Mouse (Mus musculus): ENCODE measurements around the gene Sirt7.

Sirt7 gene

GRCm38 (mm10) chr11:120616617-120617294 is 8.3 kb downstream of the Sirt7 start:
- CTCF ChIA-PET: interaction anchor here in 2 of 4 experiments (0.6 to 1.8 kb wide), 6 partner anchors 16 to 625 kb away, joined by 3 to 4 read pairs (median 3); no protein-coding TSS in a partner anchor

DNA sequence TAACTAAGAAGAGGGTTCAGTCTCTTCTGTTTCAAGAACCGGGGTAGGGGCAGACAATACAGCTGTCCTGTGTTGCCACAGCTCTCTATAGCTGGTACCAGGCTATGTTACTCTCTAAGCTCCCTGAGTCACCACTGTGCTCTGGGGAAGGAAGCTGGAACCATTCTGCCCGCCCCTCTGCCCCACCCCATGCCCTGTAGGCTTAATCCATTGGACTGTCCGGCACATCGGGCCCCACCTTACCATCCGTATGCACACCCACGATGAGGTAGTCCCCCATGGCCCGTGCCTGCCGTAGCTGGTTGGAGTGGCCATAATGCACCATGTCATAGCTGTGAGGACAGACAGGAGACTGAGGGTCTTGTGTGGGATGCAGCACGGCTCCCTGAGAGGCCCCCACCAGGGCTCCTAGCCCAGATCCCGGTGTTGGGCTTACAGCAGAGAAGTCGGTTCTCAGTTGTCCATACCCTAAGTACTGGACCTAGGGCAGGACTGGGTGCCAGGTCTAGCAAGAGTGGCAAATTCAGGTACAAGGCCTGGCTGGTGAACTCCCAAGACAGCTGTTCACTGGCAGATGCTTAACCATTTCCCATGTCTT is 9.3 kb downstream of the Sirt7 start:
- ChIA-PET CTCF (interaction anchor here in 2 of 4 experiments (0.6 to 1.1 kb wide), 5 partner anchors 15 to 438 kb away, joined by 3 to 5 read pairs (median 3); no protein-coding TSS in a partner anchor), POLR2A (interaction anchor here in 3 of 4 experiments (0.7 to 28.4 kb wide), 25 partner anchors 7 to 185 kb away, joined by 3 to 947 read pairs (median 4); partner anchors contain the start of genes Mafg (in 2 of the 3), P4hb (in 2 of the 3), Pycr1 (in 2 of the 3) and Sirt7 (in 2 of the 3))

More at GRCm38 (mm10) chr11:120616617-120617294, 8.3 kb downstream of the Sirt7 start:
- POLR2A ChIA-PET: interaction anchor here in 3 of 4 experiments (0.5 to 28.4 kb wide), 34 partner anchors 8 to 184 kb away, joined by 3 to 947 read pairs (median 4); partner anchors contain the start of genes Alyref (in 2 of the 3), Mafg (in 2 of the 3), Npb (in 2 of the 3) and P4hb (in 2 of the 3)

DNA sequence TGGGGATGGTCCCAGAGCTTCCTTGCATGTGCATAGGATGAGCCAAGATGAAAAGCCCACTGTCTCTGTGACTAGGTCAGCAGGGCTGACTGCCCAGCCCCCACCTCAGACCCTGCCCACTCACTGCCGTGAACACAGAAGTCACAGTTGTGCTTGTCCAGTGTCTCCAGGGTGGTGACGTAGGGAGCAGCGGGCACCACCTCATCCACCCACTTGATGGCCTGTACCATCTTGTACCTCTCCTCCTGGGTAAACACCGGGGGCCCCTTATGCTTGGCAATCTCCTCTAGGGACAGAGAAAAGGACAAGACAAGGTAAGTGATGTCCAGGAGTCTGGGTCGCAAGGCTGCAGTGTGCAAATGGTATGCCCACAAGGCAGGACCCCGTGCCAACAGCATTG is 9.9 kb downstream of the Sirt7 start:
- POLR2A ChIA-PET: interaction anchor here in 3 of 4 experiments (0.7 to 28.4 kb wide), 8 partner anchors 9 to 375 kb away, joined by 3 to 947 read pairs (median 5); partner anchors contain the start of genes Mafg (in 2 of the 3), Myadml2 (in 1 of the 3), Pycr1 (in 1 of the 3) and Sirt7 (in 1 of the 3)
- CTCF ChIA-PET: interaction anchor here in 1 of 4 experiments (0.6 kb wide), 2 partner anchors 38 to 438 kb away, joined by 3 read pairs; no protein-coding TSS in a partner anchor

DNA sequence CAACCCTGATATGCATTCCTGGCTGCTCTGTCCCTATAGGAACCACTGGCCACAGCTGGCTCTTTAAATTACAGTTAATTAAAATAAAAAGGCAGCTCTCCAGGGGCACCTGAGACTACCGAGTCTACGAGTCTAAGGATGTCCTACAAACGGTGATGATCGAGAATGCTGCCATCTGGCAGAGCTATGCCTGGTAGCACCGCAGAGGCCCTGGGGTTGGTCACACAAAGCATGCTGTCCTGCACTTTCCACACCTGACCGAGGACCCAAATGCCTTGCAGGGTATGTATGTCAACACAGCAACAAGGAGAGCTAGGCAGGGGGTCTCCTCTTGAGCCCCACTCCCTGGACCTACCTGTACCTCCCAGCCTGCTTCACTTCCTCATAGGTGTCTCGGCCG is 11.1 kb downstream of the Sirt7 start:
- ChIA-PET CTCF (interaction anchor here in 2 of 4 experiments (0.7 to 3.3 kb wide), 7 partner anchors 10 to 125 kb away, joined by 3 to 19 read pairs (median 9); partner anchors contain the start of gene Sirt7 (in 1 of the 2)), POLR2A (interaction anchor here in 2 of 4 experiments (0.6 to 28.4 kb wide), 11 partner anchors 10 to 52 kb away, joined by 3 to 947 read pairs (median 4); partner anchors contain the start of genes Mafg (in 1 of the 2), Myadml2 (in 1 of the 2), P4hb (in 1 of the 2) and Pycr1 (in 1 of the 2))

DNA sequence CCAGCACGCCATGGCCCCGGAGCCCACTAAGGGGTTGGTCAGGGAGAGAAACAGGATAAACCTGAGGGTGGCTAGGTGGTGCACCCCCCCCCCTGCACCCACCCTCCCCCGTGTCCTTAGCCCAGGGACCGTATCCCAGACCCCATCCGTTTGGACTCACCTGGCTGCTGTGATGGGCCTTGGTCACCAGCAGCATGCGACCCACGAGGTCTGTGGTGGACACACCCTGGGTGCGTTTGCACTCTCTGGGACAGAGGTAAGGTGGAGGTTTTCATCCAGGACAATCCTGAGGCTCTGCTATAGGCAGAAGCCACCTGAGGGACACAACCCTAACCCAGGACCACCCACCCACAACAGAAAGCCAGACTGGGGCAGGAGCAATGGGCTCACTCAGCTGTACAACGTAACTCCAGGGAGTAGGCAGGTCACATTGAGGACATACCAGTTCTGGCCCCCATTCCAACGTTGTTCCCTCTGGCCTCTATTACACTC is 11.5 kb downstream of the Sirt7 start:
- CTCF ChIA-PET: interaction anchor here in 2 of 4 experiments (0.8 to 3.3 kb wide), 8 partner anchors 8 to 124 kb away, joined by 3 to 19 read pairs (median 6); partner anchors contain the start of gene Sirt7 (in 1 of the 2)

GRCm38 (mm10) chr11:120612763-120613162 is 12.3 kb downstream of the Sirt7 start:
- CTCF ChIA-PET: interaction anchor here (0.5 to 3.3 kb wide), 38 partner anchors 9 to 237 kb away, joined by 3 to 19 read pairs (median 4); partner anchors contain the start of genes Sirt7 (in 2 of the 4), Cenpx (in 1 of the 4), Lrrc45 (in 1 of the 4) and Mafg (in 1 of the 4)
- POLR2A ChIA-PET: interaction anchor here (0.5 to 28.4 kb wide), 31 partner anchors 9 to 241 kb away, joined by 3 to 947 read pairs (median 4); partner anchors contain the start of genes Pycr1 (in 2 of the 4), Sirt7 (in 2 of the 4), Alyref (in 1 of the 4) and Anapc11 (in 1 of the 4)

More for the DNA sequence above, 11.5 kb downstream of the Sirt7 start:
- POLR2A ChIA-PET: interaction anchor here in 3 of 4 experiments (1.1 to 28.4 kb wide), 14 partner anchors 11 to 122 kb away, joined by 3 to 947 read pairs (median 4); partner anchors contain the start of genes Mafg (in 1 of the 3), Myadml2 (in 1 of the 3), P4hb (in 1 of the 3) and Pycr1 (in 1 of the 3)

GRCm38 (mm10) chr11:120610477-120611046 is 14.5 kb downstream of the Sirt7 start:
- CTCF ChIA-PET: interaction anchor here in 3 of 4 experiments (0.5 to 2.6 kb wide), 7 partner anchors 20 to 852 kb away, joined by 4 to 19 read pairs (median 6); partner anchors contain the start of genes Rac3 (in 2 of the 3), Cenpx (in 1 of the 3) and Lrrc45 (in 1 of the 3)

GRCm38 (mm10) chr11:120609250-120609649 is 15.8 kb downstream of the Sirt7 start:
- ChIA-PET CTCF (interaction anchor here in 3 of 4 experiments (0.6 to 2.6 kb wide), 26 partner anchors 12 to 255 kb away, joined by 3 to 19 read pairs (median 5); partner anchors contain the start of genes Rac3 (in 2 of the 3), Cenpx (in 1 of the 3), Dcxr (in 1 of the 3) and Lrrc45 (in 1 of the 3)), POLR2A (interaction anchor here (0.5 to 28.4 kb wide), 92 partner anchors 8 to 537 kb away, joined by 3 to 947 read pairs (median 4); partner anchors contain the start of genes Mafg (in 4 of the 4), P4hb (in 4 of the 4), Alyref (in 3 of the 4) and Anapc11 (in 3 of the 4))

More at GRCm38 (mm10) chr11:120610477-120611046, 14.5 kb downstream of the Sirt7 start:
- POLR2A ChIA-PET: interaction anchor here in 3 of 4 experiments (0.9 to 28.4 kb wide), 34 partner anchors 7 to 536 kb away, joined by 3 to 947 read pairs (median 10); partner anchors contain the start of genes Mafg (in 3 of the 3), P4hb (in 3 of the 3), Alyref (in 2 of the 3) and Anapc11 (in 2 of the 3)

GRCm38 (mm10) chr11:120608241-120609034 is 16.6 kb downstream of the Sirt7 start, which contains the start of gene Npb:
Gene Npb, plus strand, starts transcription at chr11:120608477.
- ChIA-PET POLR2A (interaction anchor here (0.5 to 28.4 kb wide), 69 partner anchors 9 to 383 kb away, joined by 3 to 947 read pairs (median 5); partner anchors contain the start of genes Mafg (in 4 of the 4), P4hb (in 4 of the 4), Alyref (in 3 of the 4) and Anapc11 (in 3 of the 4)), CTCF (interaction anchor here in 3 of 4 experiments (0.7 to 3.1 kb wide), 18 partner anchors 11 to 196 kb away, joined by 3 to 19 read pairs (median 5); partner anchors contain the start of gene Rac3 (in 2 of the 3))

DNA sequence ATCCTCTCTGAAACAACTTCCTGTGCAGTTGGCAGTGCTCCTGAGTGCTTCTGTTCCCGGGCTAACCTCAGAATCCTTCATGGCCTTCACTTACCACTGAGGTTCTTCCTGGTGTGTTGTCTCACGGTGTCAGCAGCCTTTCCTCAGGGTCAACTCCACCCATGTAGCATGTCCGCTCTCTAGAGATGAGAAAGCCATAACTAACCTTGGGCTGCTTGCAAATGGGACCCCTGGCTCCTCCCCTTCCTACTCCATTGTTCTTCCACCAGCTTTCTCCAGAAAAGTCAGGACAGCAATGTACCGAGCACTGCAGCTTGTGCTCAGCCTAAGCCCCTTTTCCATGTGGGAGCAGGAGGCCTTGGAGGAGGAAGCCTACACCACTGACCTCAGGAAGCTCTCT is 18.3 kb downstream of the Sirt7 start:
- ChIA-PET CTCF (interaction anchor here in 1 of 4 experiments (1.1 to 3.1 kb wide), 2 partner anchors 27 to 118 kb away, joined by 3 to 7 read pairs; no protein-coding TSS in a partner anchor), POLR2A (interaction anchor here in 2 of 4 experiments (1.0 to 8.3 kb wide), 14 partner anchors 10 to 117 kb away, joined by 3 to 149 read pairs (median 8); partner anchors contain the start of genes Alyref (in 1 of the 2), Anapc11 (in 1 of the 2), P4hb (in 1 of the 2) and Pcyt2 (in 1 of the 2))

DNA sequence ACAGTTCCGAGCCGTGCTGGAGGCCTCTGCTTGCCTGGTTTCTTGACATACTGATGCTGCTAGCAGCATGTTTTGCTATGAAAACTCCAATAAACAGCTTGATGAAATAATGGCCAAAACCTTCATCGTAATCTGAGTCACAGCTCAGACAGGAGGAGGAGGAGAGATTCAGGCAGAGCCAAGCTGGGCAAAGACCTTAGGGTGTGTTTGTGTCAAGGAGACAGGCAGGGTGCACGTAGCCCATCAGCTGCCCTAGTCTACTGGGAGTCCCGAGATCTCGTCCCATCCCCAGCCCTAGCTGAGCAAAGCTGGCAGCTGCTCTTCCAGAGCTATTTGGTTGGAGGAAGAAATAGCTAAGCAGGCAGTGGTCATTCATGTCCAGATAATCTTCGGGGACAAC is 19.4 kb downstream of the Sirt7 start:
- CTCF ChIA-PET: interaction anchor here in 3 of 4 experiments (0.6 to 3.1 kb wide), 4 partner anchors 11 to 117 kb away, joined by 3 to 7 read pairs (median 4); no protein-coding TSS in a partner anchor
- POLR2A ChIA-PET: interaction anchor here in 3 of 4 experiments (0.6 to 8.3 kb wide), 25 partner anchors 9 to 252 kb away, joined by 3 to 149 read pairs (median 5); partner anchors contain the start of genes P4hb (in 2 of the 3), Alyref (in 1 of the 3), Anapc11 (in 1 of the 3) and Mafg (in 1 of the 3)

DNA sequence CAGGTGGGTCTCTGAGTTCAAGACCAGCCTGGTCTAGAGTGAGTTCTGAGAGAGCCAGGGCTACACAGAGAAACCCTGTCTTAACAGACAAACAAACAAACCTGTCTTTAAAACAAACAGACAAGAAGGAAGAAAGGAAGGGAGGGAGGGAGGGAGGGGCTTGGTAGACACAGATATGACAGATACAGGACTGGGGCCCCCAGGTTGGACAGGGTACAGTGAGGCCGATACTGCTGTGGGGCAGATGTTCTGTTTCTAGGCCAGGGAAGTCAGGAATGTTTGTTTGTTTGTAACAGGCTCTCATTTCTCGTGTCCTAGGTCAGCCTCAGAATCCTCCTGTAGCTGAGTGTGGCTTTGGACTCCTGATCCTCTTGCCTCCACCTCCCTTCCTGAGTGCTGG is 21.5 kb downstream of the Sirt7 start:
- POLR2A ChIA-PET: interaction anchor here in 3 of 4 experiments (0.6 to 1.9 kb wide), 10 partner anchors 9 to 41 kb away, joined by 3 to 5 read pairs (median 3); partner anchors contain the start of genes Arhgdia (in 1 of the 3), P4hb (in 1 of the 3) and Pycr1 (in 1 of the 3)
- CTCF ChIA-PET: interaction anchor here in 1 of 4 experiments (0.6 kb wide), 1 partner anchor 333 kb away, joined by 7 read pairs; no protein-coding TSS in a partner anchor

DNA sequence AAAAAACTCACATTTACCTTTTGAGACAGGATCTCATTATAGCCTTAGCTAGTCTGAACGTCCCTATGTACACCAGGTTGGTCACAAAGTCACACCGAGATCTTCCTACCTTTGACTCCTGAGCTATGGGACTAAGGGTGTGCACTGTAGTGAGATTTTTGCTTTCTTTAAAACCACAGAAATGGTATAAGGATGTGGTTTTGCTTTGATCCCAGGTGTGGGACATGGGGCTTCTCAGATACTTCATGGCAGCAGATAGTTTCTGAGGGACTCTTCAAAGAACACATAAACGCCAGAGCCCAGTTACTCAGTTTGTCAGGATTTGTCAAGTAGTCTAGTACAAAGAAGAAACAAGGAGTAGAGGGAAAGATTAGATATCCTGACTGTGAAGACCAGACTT is 24.3 kb downstream of the Sirt7 start:
- POLR2A ChIA-PET: interaction anchor here in 2 of 4 experiments (0.7 to 1.5 kb wide), 4 partner anchors 9 to 1601 kb away, joined by 3 to 5 read pairs (median 3); no protein-coding TSS in a partner anchor
- CTCF ChIA-PET: interaction anchor here in 1 of 4 experiments (0.6 kb wide), 1 partner anchor 16 kb away, joined by 3 read pairs; no protein-coding TSS in a partner anchor

- POLR2A ChIA-PET: interaction anchor here in 3 of 4 experiments (0.6 to 12.3 kb wide), 16 partner anchors 9 to 348 kb away, joined by 3 to 215 read pairs (median 4); partner anchors contain the start of genes Npb (in 2 of the 3), P4hb (in 2 of the 3), Arhgdia (in 1 of the 3) and Mafg (in 1 of the 3)
- CTCF ChIA-PET: no interaction called here
Observed at GRCm38 (mm10) chr11:120598990-120599549, 26.0 kb downstream of the Sirt7 start.

Measured in embryonic stem cell, embryonic (primary cell).